26 mouse cellular contexts compared by ENCODE assay signal in genomic region chr4:134802155-134802554, GRCm38 (mm10). TPM values are rescaled to one million over a fixed set of nuclear protein-coding genes. Genes with fewer than 3 reads are reported as not detected.
DNase-seq lines count a peak whose midpoint lies in the region; ATAC-seq lines count a peak whose summit lies in the region.
"Had no signal": no experiment of that assay in that cellular context is flagged by ENCODE, and none has a peak within 500 bp of the region (broad histone marks: within the 10 kb centered on the region; RNA-seq: fewer than 3 reads in every experiment).

No protein-coding gene starts in this region.

- H3K27me3 ChIP-seq in kidney, embryonic 15.5 days, result no peaks in the 10 kb centered on the region
- H3K27me3 ChIP-seq in forebrain, embryonic 11.5 days (ENCODE audit: control insufficient read depth, insufficient read depth, low read length), result no peaks in the 10 kb centered on the region
- no peaks in the 10 kb centered on the region for H3K27me3 ChIP-seq in midbrain, embryonic 14.5 days (ENCODE audit: control insufficient read depth, insufficient read depth, low read length)
- H3K27me3 ChIP-seq: liver, embryonic 15.5 days had no signal

- DNase-seq in kidney, adult 11 months, result peak; percentile 70
- DNase-seq in kidney, adult 18-20 months, result peak; percentile 61
- peak; percentile 69 to 86 for DNase-seq in kidney, postnatal 25 days
- DNase-seq in right cerebral cortex, postnatal 25 days, result no peak
- DNase-seq in forebrain, embryonic 11.5 days (ENCODE audit: low spot score), result no peak
- DNase-seq in midbrain, embryonic 14.5 days, result no peak
- DNase-seq: adrenal gland, postnatal 36 days; B cell, adult 2 months; cerebellum, adult 18-20 months; cerebellum, postnatal 10 days; gastrocnemius, postnatal 25 days; heart, adult 2 months; heart, postnatal 14 days; left cerebral cortex, postnatal 4 days; lung, embryonic 14.5 days; lung, postnatal 14 days; thymus, adult 2 months; thymus, postnatal 36 days had no signal

- H3K4me1 ChIP-seq in kidney, embryonic 15.5 days, result peaks cover 40% of the 10 kb centered on the region
- H3K4me1 ChIP-seq in forebrain, embryonic 11.5 days (replicated peaks; ENCODE audit: control insufficient read depth, insufficient read depth, low read length), result no peaks in the 10 kb centered on the region
- H3K4me1 ChIP-seq in midbrain, embryonic 14.5 days (ENCODE audit: control insufficient read depth, insufficient read depth, low read length), result no peaks in the 10 kb centered on the region

- H3K27ac ChIP-seq in kidney, embryonic 15.5 days, result peak overlapping the region; percentile 50
- no peak overlapping the region for H3K27ac ChIP-seq in forebrain, embryonic 11.5 days (ENCODE audit: low read depth, low read length)
- no peak overlapping the region for H3K27ac ChIP-seq in midbrain, embryonic 14.5 days (replicated peaks; ENCODE audit: low read depth, low read length)
- H3K27ac ChIP-seq: heart, adult 2 months; hindbrain, embryonic 10.5 days; layer of hippocampus, adult 2 months; liver, embryonic 15.5 days; midbrain, embryonic 10.5 days had no signal

- no peaks in the 10 kb centered on the region for H3K9me3 ChIP-seq in kidney, embryonic 15.5 days (replicated peaks)
- no peaks in the 10 kb centered on the region for H3K9me3 ChIP-seq in forebrain, embryonic 11.5 days (ENCODE audit: control insufficient read depth, low read length)
- no peaks in the 10 kb centered on the region for H3K9me3 ChIP-seq in midbrain, embryonic 14.5 days (ENCODE audit: control insufficient read depth, low read length)
- H3K9me3 ChIP-seq: hindbrain, embryonic 10.5 days; liver, embryonic 15.5 days; midbrain, embryonic 10.5 days had no signal

- peaks cover 61% of the 10 kb centered on the region for H3K36me3 ChIP-seq in kidney, embryonic 15.5 days
- H3K36me3 ChIP-seq in forebrain, embryonic 11.5 days (ENCODE audit: control insufficient read depth, insufficient read depth, low read length), result peaks cover 17% of the 10 kb centered on the region; the same call in 1 of the 2 replicates
- peaks cover 65% of the 10 kb centered on the region for H3K36me3 ChIP-seq in midbrain, embryonic 14.5 days (ENCODE audit: control insufficient read depth, insufficient read depth, low read length)

- 0 out of 2 replicates have a peak, but pooled peaks have one; percentile 41 for ATAC-seq in kidney, embryonic 15.5 days (replicated peaks; ENCODE audit: low FRiP score)
- no peak for ATAC-seq in forebrain, embryonic 11.5 days (replicated peaks; ENCODE audit: low FRiP score)
- no peak for ATAC-seq in midbrain, embryonic 14.5 days (ENCODE audit: low FRiP score, low TSS enrichment)
- ATAC-seq: forebrain, embryonic 14.5 days; intestine, embryonic 16.5 days; midbrain, embryonic 16.5 days had no signal

- H3K4me3 ChIP-seq in kidney, embryonic 15.5 days (replicated peaks), result no peak overlapping the region
- no peak overlapping the region for H3K4me3 ChIP-seq in forebrain, embryonic 11.5 days (ENCODE audit: low read depth, low read length)
- H3K4me3 ChIP-seq in midbrain, embryonic 14.5 days (replicated peaks; ENCODE audit: low read depth, low read length), result no peak overlapping the region
- H3K4me3 ChIP-seq: heart, adult 2 months; hindbrain, embryonic 10.5 days; layer of hippocampus, adult 2 months; liver, embryonic 15.5 days; midbrain, embryonic 10.5 days had no signal

- H3K4me2 ChIP-seq in kidney, embryonic 15.5 days, result no peak overlapping the region
- H3K4me2 ChIP-seq in forebrain, embryonic 11.5 days (ENCODE audit: low read depth, low read length, severe bottlenecking), result no peak overlapping the region
- H3K4me2 ChIP-seq in midbrain, embryonic 14.5 days (ENCODE audit: low read length), result no peak overlapping the region
- H3K4me2 ChIP-seq: liver, embryonic 15.5 days; lung, embryonic 14.5 days had no signal

- peak overlapping the region; percentile 1; the same call in 1 of the 2 replicates for H3K9ac ChIP-seq in kidney, embryonic 15.5 days
- no peak overlapping the region for H3K9ac ChIP-seq in forebrain, embryonic 11.5 days (ENCODE audit: low read length)
- H3K9ac ChIP-seq in midbrain, embryonic 14.5 days (replicated peaks; ENCODE audit: low read length), result no peak overlapping the region
- H3K9ac ChIP-seq: liver, embryonic 15.5 days; lung, embryonic 14.5 days had no signal

- 67% methylated on average over 10 of the region's 10 CpGs for WGBS in kidney, embryonic 15.5 days
- 92% methylated on average over 10 of the region's 10 CpGs for WGBS in forebrain, embryonic 11.5 days
- WGBS in midbrain, embryonic 14.5 days, result 93% methylated on average over 10 of the region's 10 CpGs

RNA-seq across cellular contexts. Expression of gene Ldlrap1, which starts 34.3 kb away (rescaled TPM):
- polyA plus RNA-seq in kidney, embryonic 15.5 days (2015; fragmentation: Nextera tagmentation; extraction: Ambion mirVana), result 19.3 and 23.6 TPM in 2 replicates
- 7.4 and 7.9 TPM in 2 replicates for polyA plus RNA-seq in forebrain, embryonic 11.5 days (2014; fragmentation: Nextera tagmentation; extraction: Ambion mirVana)
- polyA plus RNA-seq in midbrain, embryonic 14.5 days (2014; fragmentation: Nextera tagmentation; extraction: Ambion mirVana), result 0.69 and 1.9 TPM in 2 replicates

RNA-seq across cellular contexts. Expression of gene Maco1, which starts 51.0 kb away (rescaled TPM):
- 38.4 and 39.7 TPM in 2 replicates for polyA plus RNA-seq in kidney, embryonic 15.5 days (2015; fragmentation: Nextera tagmentation; extraction: Ambion mirVana)
- polyA plus RNA-seq in forebrain, embryonic 11.5 days (2014; fragmentation: Nextera tagmentation; extraction: Ambion mirVana), result 43.2 and 47.5 TPM in 2 replicates
- 100 and 102 TPM in 2 replicates for polyA plus RNA-seq in midbrain, embryonic 14.5 days (2014; fragmentation: Nextera tagmentation; extraction: Ambion mirVana)

Comparison
In these comparisons a context has a peak if more than half of its experiments do, and no peak if none do; other contexts are left out.
1. DNase-seq: peak in kidney, adult 11 months (single experiment), kidney, adult 18-20 months (single experiment) and kidney, postnatal 25 days (2 of 2); none in right cerebral cortex, postnatal 25 days (single experiment), forebrain, embryonic 11.5 days (single experiment) and midbrain, embryonic 14.5 days (single experiment).